Mouse (Mus musculus) hindbrain, embryonic 12.5 days (tissue): ENCODE data around the gene Nt5dc3. TPM values are rescaled to one million over a fixed set of nuclear protein-coding genes. Genes with fewer than 3 reads are reported as not detected.

Source experiments
- ATAC-seq: fragments of 200-750 bp; cut with Nextera tagmentation; 2 replicates; pipeline ENCODE4 v1.8.0; 2017; ENCODE audit warnings: moderate TSS enrichment; ENCODE audit not compliant: low FRiP score
- H3K27ac ChIP-seq: fragments of 300-500 bp; sonication (generic); 2 replicates; pipeline ENCODE4 v1.5.1; 2016; ENCODE audit warnings: mild to moderate bottlenecking
- H3K27me3 ChIP-seq: fragments of 300-500 bp; sonication (generic); 2 replicates; pipeline ENCODE4 v1.6.1; 2016; ENCODE audit warnings: mild to moderate bottlenecking
- H3K36me3 ChIP-seq: fragments of 300-500 bp; sonication (generic); 2 replicates; pipeline ENCODE4 v1.6.1; 2016; ENCODE audit warnings: mild to moderate bottlenecking
- H3K4me1 ChIP-seq: fragments of 300-500 bp; sonication (generic); 2 replicates; pipeline ENCODE4 v1.6.1; 2016
- H3K4me2 ChIP-seq: fragments of 300-500 bp; sonication (generic); replicated peaks from 2 replicates; pipeline ENCODE4 v1.6.1; 2016; ENCODE audit warnings: mild to moderate bottlenecking
- H3K4me3 ChIP-seq: fragments of 300-500 bp; sonication (generic); 2 replicates; pipeline ENCODE4 v1.5.1; 2016; ENCODE audit warnings: mild to moderate bottlenecking
- H3K9ac ChIP-seq: fragments of 300-500 bp; sonication (generic); 2 replicates; pipeline ENCODE4 v1.6.1; 2016; ENCODE audit warnings: mild to moderate bottlenecking, moderate library complexity
- H3K9me3 ChIP-seq: fragments of 300-500 bp; sonication (generic); replicated peaks from 2 replicates; pipeline ENCODE4 v1.6.1; 2016; ENCODE audit warnings: mild to moderate bottlenecking
- WGBS: fragments of 180-500 bp; shearing (Covaris S2); methylation state at CpG from one replicate; pipeline ENCODE4 v1.1.7; 2016; 5-methylcytosine and 5-hydroxymethylcytosine counted together
- polyA plus RNA-seq: library from polyadenylated mRNA; unstranded; fragments of >200 nt; fragmentation: Nextera tagmentation; extraction: Ambion mirVana; gene quantifications from 2 replicates; pipeline ENCODE4 v1.2.1, GENCODE M21; 2016

The Nt5dc3 gene
- 3.9 and 4.2 TPM in 2 replicates for polyA plus RNA-seq

GRCm38 (mm10) chr10:86778398-86779116 lies at the start of gene Nt5dc3:
Gene Nt5dc3 (plus strand): TSS chr10:86779005.
- Histone ChIP-seq H3K4me3 (peak within 1 kb of the TSS; percentile 60), H3K27ac (peak within 1 kb of the TSS; percentile 41), H3K4me2 (peak within 1 kb of the TSS; percentile 99), H3K9ac (peak within 1 kb of the TSS; percentile 66), H3K4me1 (peaks cover 13% of the 10 kb centered on the region), H3K27me3 (peaks cover 13% of the 10 kb centered on the region; the same call in 1 of the 2 replicates), H3K9me3 (no peaks in the 10 kb centered on the region), H3K36me3 (no peaks in the 10 kb centered on the region)
- WGBS, result under 1% methylated on average over 44 of the region's 44 CpGs
- peak; percentile 96 for ATAC-seq

- no peaks in the 10 kb centered on the region for H3K27me3 ChIP-seq
- ATAC-seq, result 0 out of 2 replicates have a peak, but pooled peaks have one; percentile 23
- peak overlapping the region; percentile 55; the same call in 1 of the 2 replicates for H3K9ac ChIP-seq
- H3K27ac ChIP-seq, result no peak overlapping the region
- H3K4me3 ChIP-seq, result peak overlapping the region; percentile 37
- peak overlapping the region; percentile 57 for H3K4me2 ChIP-seq
- 15% methylated on average over 22 of the region's 22 CpGs for whole genome bisulfite sequencing
- H3K36me3 ChIP-seq, result no peaks in the 10 kb centered on the region
- H3K9me3 ChIP-seq, result no peaks in the 10 kb centered on the region
- H3K4me1 ChIP-seq, result peaks cover 6% of the 10 kb centered on the region
Observed at GRCm38 (mm10) chr10:86730823-86731499, 47.8 kb upstream of the Nt5dc3 start.

- H3K27me3 ChIP-seq, result no peaks in the 10 kb centered on the region
- 61% methylated on average over 2 of the region's 2 CpGs for WGBS
- no peak overlapping the region for H3K4me2 ChIP-seq
- peaks cover 6% of the 10 kb centered on the region for H3K4me1 ChIP-seq
- no peak for ATAC-seq
- H3K9ac ChIP-seq, result no peak overlapping the region
- H3K4me3 ChIP-seq, result no peak overlapping the region
- no peak overlapping the region for H3K27ac ChIP-seq
- H3K36me3 ChIP-seq, result no peaks in the 10 kb centered on the region
- no peaks in the 10 kb centered on the region for H3K9me3 ChIP-seq
Observed at GRCm38 (mm10) chr10:86731500-86731863, 47.3 kb upstream of the Nt5dc3 start.

GRCm38 (mm10) chr10:86735036-86735435 lies 43.8 kb upstream of the Nt5dc3 start:
- no peak overlapping the region for H3K9ac ChIP-seq
- no peaks in the 10 kb centered on the region for H3K36me3 ChIP-seq
- no peak overlapping the region for H3K27ac ChIP-seq
- H3K4me3 ChIP-seq, result no peak overlapping the region
- no peaks in the 10 kb centered on the region for H3K27me3 ChIP-seq
- no peaks in the 10 kb centered on the region for H3K9me3 ChIP-seq
- 86% methylated on average over 4 of the region's 4 CpGs for WGBS
- H3K4me1 ChIP-seq, result no peaks in the 10 kb centered on the region
- no peak overlapping the region for H3K4me2 ChIP-seq
- no peak for ATAC-seq

GRCm38 (mm10) chr10:86742918-86743317 lies 35.9 kb upstream of the Nt5dc3 start:
- H3K9me3 ChIP-seq, result no peaks in the 10 kb centered on the region
- H3K4me3 ChIP-seq, result no peak overlapping the region
- no peak overlapping the region for H3K27ac ChIP-seq
- H3K27me3 ChIP-seq, result no peaks in the 10 kb centered on the region
- no peaks in the 10 kb centered on the region for H3K36me3 ChIP-seq
- ATAC-seq, result no peak
- no peak overlapping the region for H3K4me2 ChIP-seq
- 85% methylated on average over 2 of the region's 2 CpGs for WGBS
- no peak overlapping the region for H3K9ac ChIP-seq
- no peaks in the 10 kb centered on the region for H3K4me1 ChIP-seq

- ATAC-seq, result no peak
- WGBS, result 90% methylated on average over 7 of the region's 7 CpGs
- Histone ChIP-seq H3K36me3 (no peaks in the 10 kb centered on the region), H3K9ac (no peak overlapping the region), H3K9me3 (no peaks in the 10 kb centered on the region), H3K27ac (no peak overlapping the region), H3K27me3 (no peaks in the 10 kb centered on the region), H3K4me1 (no peaks in the 10 kb centered on the region), H3K4me2 (no peak overlapping the region), H3K4me3 (no peak overlapping the region)
Observed at GRCm38 (mm10) chr10:86744306-86744705, 34.5 kb upstream of the Nt5dc3 start.

GRCm38 (mm10) chr10:86755816-86756502 lies 22.8 kb upstream of the Nt5dc3 start:
- H3K36me3 ChIP-seq, result no peaks in the 10 kb centered on the region
- WGBS, result 81% methylated on average over 6 of the region's 6 CpGs
- no peak for ATAC-seq
- H3K27ac ChIP-seq, result no peak overlapping the region
- H3K4me1 ChIP-seq, result no peaks in the 10 kb centered on the region
- H3K4me2 ChIP-seq, result no peak overlapping the region
- H3K4me3 ChIP-seq, result no peak overlapping the region
- no peaks in the 10 kb centered on the region for H3K9me3 ChIP-seq
- no peaks in the 10 kb centered on the region for H3K27me3 ChIP-seq
- H3K9ac ChIP-seq, result no peak overlapping the region

- H3K27ac ChIP-seq, result no peak overlapping the region
- H3K36me3 ChIP-seq, result no peaks in the 10 kb centered on the region
- H3K9me3 ChIP-seq, result no peaks in the 10 kb centered on the region
- no peak overlapping the region for H3K4me3 ChIP-seq
- ATAC-seq, result no peak
- H3K27me3 ChIP-seq, result no peaks in the 10 kb centered on the region
- no peak overlapping the region for H3K4me2 ChIP-seq
- 88% methylated on average over 1 of the region's 1 CpGs for WGBS
- no peaks in the 10 kb centered on the region for H3K4me1 ChIP-seq
- no peak overlapping the region for H3K9ac ChIP-seq
Observed at GRCm38 (mm10) chr10:86757724-86758123, 21.1 kb upstream of the Nt5dc3 start.

GRCm38 (mm10) chr10:86758211-86758610 lies 20.6 kb upstream of the Nt5dc3 start:
- Histone ChIP-seq H3K4me2 (no peak overlapping the region), H3K9me3 (0 out of 2 replicates have a peak, but pooled peaks cover 4% of the 10 kb centered on the region), H3K4me1 (no peaks in the 10 kb centered on the region), H3K36me3 (no peaks in the 10 kb centered on the region), H3K27ac (no peak overlapping the region), H3K27me3 (no peaks in the 10 kb centered on the region), H3K4me3 (no peak overlapping the region), H3K9ac (no peak overlapping the region)
- WGBS, result 90% methylated on average over 6 of the region's 6 CpGs
- no peak for ATAC-seq

- no peak overlapping the region for H3K9ac ChIP-seq
- no peak overlapping the region for H3K4me2 ChIP-seq
- no peaks in the 10 kb centered on the region for H3K27me3 ChIP-seq
- no peaks in the 10 kb centered on the region for H3K4me1 ChIP-seq
- no peak overlapping the region for H3K4me3 ChIP-seq
- no peaks in the 10 kb centered on the region for H3K36me3 ChIP-seq
- 0 out of 2 replicates have a peak, but pooled peaks cover 4% of the 10 kb centered on the region for H3K9me3 ChIP-seq
- no peak for ATAC-seq
- WGBS, result 78% methylated on average over 1 of the region's 1 CpGs
- no peak overlapping the region for H3K27ac ChIP-seq
Observed at GRCm38 (mm10) chr10:86761236-86761635, 17.6 kb upstream of the Nt5dc3 start.

GRCm38 (mm10) chr10:86761722-86762383 lies 17.0 kb upstream of the Nt5dc3 start:
- Histone ChIP-seq H3K36me3 (no peaks in the 10 kb centered on the region), H3K4me3 (no peak overlapping the region), H3K27ac (no peak overlapping the region), H3K27me3 (no peaks in the 10 kb centered on the region), H3K9ac (no peak overlapping the region), H3K4me2 (no peak overlapping the region), H3K9me3 (0 out of 2 replicates have a peak, but pooled peaks cover 4% of the 10 kb centered on the region), H3K4me1 (no peaks in the 10 kb centered on the region)
- no peak for ATAC-seq
- WGBS, result 48% methylated on average over 7 of the region's 7 CpGs

- Histone ChIP-seq H3K4me3 (no peak overlapping the region), H3K4me1 (no peaks in the 10 kb centered on the region), H3K27ac (no peak overlapping the region), H3K36me3 (no peaks in the 10 kb centered on the region), H3K9ac (no peak overlapping the region), H3K9me3 (0 out of 2 replicates have a peak, but pooled peaks cover 4% of the 10 kb centered on the region), H3K27me3 (no peaks in the 10 kb centered on the region), H3K4me2 (no peak overlapping the region)
- WGBS, result 75% methylated on average over 3 of the region's 3 CpGs
- no peak for ATAC-seq
Observed at GRCm38 (mm10) chr10:86762384-86762730, 16.4 kb upstream of the Nt5dc3 start.
